Mouse (Mus musculus) right cerebral cortex, adult 18-20 months (tissue): ENCODE results near the gene Cacna1c.
A peak's percentile ranks its signal among the peaks of the same experiment; 100 is the strongest.

Experiments used
- DNase-seq: peaks from one replicate; pipeline ENCODE4 v3.0.0; 2022; ENCODE audit warnings: mixed read lengths

The Cacna1c gene

DNA sequence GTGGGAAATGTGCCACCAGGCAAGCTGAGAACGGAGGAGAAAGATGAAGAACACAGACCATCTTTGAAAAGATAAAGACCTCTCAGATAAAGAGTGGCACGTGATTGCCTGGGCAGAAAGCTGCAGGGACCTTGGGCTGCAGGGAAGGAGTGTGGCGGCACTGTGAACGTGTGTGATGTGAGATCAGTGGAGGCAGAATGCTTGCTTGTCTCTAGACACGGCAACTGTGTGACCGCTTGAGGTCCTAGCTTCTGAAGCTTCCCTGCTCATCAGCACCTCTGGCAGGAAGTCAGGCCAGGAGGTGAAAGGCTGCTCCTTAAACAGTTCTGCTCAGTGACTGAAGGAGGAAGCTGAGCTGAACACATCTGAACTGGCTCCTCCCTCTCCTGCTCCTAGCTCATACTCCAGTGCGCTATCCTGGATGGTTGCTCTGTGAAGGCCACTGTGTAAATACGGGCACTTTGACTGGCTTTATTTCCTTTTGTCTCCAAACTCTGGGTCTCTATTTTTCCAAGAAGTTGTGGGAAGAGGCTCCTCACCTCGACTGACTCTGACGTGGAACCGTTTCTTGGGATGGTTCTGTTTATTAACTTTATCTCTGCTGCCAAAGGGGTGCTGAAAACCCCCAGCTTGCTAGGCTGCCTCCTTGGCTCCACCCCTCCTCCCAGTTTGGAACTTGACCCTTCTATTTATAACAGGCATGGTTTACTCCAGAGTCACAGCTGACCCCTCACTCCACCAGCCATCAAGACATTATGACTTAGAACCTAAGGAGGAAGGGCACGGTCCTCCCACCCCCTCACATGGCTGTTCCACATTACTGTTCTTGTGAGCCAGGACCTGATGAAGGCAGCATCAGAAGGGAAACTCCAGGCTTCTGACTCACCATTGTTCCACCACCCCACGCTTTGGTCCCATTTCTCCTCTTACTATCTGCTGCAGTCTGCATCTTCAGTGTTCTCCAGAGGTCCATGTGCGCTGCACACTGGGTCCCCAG is 357.0 kb downstream of the Cacna1c start:
- peak; percentile 71 for DNase-seq

DNA sequence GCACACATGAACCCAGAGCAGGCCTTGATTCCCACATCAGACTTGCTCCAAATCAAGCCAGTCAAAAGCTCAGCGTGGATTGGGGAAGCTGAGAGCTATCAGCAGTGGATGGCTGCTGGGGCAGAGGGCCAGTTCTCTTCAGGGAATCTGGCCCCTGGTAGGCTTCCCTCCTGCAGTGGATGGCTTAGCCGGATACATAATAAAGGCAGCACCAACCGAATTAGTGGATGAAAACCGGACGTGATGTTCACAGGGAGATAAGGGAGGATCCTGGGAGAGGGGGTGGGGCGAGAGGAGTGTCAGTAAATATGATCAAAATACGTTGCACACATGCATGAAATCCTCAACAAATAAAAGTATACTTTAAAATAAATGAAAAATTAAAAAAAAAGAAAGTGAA is 359.5 kb downstream of the Cacna1c start:
- DNase-seq: no peak

DNA sequence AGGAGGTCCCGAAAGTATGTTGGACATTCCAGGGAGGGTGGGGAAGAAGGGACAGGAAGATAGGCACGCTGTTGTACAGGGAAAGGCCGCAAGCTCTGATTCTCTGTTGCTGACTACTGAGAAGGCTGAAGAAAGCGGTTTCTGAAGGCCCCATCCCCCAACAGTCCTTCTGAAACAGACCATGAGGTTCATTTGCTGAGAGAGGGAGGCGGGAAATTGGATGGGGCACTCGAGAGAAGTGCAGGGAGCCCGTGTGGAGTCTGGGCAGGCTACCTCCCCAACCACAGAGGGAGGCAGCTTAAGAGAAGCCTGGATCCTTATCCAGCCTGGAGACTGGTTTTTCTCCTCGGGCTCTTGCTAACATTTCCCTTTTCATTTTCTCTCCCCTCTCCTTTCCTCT is 362.2 kb downstream of the Cacna1c start:
- no peak for DNase-seq

DNA sequence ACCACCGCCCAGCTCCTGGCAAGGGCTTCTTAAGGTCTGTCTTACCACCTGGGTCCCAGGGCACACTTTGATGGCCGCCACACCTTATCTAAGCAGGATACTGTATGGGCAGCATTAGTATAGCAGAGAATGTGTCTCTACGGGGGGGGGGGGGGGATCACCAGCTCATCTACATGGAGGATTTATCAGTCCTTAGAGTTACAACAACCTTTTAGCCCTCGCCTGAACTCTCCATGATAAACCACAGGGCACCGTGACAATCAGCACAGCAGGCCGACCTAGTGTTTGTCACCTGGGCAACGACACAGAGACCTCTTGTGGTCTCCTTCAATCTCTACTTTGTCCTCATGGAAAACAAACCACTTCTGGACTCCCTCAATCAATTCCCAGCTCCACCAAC is 363.2 kb downstream of the Cacna1c start:
- DNase-seq: no peak

DNA sequence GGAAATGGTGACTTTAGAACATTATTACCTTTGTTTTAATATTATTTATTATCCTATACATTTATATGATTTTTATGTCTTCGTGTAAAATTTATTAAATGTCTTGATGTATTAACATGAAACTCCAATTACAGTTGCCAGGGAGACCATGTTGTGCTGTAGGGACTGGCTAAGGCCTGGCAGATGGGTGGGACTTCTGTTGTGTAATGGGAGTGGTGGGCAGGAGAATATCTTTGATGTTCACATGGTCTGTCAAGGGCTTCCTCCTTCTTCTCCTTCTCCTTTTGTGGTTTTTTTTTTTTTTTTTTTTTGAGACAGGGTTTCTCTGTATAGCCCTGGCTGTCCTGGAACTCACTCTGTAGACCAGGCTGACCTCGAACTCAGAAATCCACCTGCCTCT is 363.6 kb downstream of the Cacna1c start:
- no peak for DNase-seq

GRCm38 (mm10) chr6:118830851-118831250 is 365.4 kb downstream of the Cacna1c start:
- no peak for DNase-seq

DNA sequence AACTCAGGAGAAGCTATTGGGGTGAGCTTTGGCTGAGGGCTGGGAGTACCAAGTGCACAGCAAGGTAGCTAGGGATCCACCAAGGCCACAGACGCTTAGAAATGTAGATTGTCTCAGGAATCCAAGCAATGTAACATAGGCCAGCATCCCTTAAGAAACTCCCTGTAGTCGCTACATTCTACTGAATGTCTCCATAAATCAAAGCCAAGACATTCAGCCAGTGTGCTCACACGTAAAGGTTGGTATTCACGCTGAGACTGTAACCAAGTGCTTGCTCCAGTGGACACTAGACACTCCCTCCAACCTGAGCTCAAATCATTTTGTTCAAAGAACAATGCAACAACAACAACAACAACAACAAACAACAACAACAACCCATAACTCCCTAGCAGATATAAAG is 368.0 kb downstream of the Cacna1c start:
- DNase-seq: no peak

GRCm38 (mm10) chr6:118827560-118827959 is 368.7 kb downstream of the Cacna1c start:
- DNase-seq: no peak

DNA sequence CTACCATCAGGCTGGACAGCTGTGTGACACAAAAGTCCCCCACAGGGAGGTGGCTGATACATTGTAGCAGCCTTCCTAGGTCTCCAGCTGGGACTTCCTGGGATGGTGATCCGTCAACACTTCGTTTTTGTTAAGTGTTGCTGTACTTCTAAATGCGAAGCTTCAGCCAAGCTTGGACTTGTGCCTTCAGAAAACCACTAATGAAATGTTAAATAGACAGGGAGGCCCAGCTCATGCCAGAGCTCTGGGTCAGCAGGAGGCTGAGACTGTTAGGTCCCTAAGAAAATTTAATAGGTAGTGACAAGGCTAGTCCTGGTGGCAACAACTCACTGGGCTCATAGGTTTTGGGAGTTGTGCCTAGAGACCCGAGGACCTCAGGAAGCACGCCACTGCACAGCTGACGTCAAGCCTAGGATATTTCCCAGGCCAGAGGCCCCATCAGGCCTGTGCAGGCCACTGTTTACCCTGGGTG is 370.8 kb downstream of the Cacna1c start:
- no peak for DNase-seq

- DNase-seq: no peak
These were observed 374.7 kb downstream of the Cacna1c start for GRCm38 (mm10) chr6:118821536-118821935.

GRCm38 (mm10) chr6:118819657-118820056 is 376.6 kb downstream of the Cacna1c start:
- DNase-seq: no peak

DNA sequence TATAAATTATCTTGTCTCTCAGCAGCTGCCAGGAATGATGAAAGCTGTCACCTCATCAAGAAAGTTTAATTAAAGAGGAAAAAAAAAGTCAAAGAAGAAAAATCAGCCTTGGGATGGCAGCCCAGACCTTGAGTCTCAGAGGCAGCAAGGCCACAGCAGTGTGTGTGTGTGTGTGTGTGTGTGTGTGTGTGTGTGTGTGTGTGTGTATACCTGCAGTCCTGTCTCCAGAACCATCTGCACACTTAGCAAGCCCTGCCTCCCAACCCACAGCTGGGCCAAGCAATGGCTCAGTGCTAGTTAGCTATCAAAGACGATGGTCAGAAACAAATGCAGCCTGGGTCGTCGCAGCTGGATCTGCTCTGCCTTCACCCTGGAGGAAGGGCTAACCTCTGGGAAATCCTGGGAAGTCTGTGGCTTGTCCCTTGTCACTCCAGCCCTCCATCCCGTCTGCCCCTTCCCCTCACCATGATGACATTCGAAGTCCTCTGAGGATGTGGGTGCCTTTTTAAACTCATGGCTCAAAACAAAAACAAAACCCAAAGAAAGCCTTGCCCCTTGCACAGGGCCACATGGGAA is 378.2 kb downstream of the Cacna1c start:
- DNase-seq: no peak

GRCm38 (mm10) chr6:118816253-118816652 is 380.0 kb downstream of the Cacna1c start:
- DNase-seq: no peak

DNA sequence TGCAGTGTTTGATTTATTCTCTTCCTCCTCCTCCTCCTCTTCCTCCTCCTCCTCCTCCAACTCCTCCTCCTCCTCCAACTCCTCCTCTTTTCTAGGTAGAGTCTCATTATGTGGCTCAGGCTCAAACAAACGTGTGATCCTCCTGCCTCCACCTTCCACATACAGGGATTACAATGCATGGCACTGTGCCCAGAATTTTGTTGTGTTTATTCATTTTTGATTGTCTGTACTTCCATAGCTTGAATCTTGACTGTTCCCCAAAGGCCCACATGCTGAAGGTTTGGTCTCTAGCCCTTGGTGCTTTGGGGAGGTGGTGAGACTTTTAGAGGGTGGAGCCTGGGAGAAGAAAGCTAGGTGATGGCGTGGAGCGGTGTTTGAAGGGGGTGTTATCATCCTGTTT is 383.7 kb downstream of the Cacna1c start:
- no peak for DNase-seq

GRCm38 (mm10) chr6:118812007-118812406 is 384.2 kb downstream of the Cacna1c start:
- peak; percentile 29 for DNase-seq

DNA sequence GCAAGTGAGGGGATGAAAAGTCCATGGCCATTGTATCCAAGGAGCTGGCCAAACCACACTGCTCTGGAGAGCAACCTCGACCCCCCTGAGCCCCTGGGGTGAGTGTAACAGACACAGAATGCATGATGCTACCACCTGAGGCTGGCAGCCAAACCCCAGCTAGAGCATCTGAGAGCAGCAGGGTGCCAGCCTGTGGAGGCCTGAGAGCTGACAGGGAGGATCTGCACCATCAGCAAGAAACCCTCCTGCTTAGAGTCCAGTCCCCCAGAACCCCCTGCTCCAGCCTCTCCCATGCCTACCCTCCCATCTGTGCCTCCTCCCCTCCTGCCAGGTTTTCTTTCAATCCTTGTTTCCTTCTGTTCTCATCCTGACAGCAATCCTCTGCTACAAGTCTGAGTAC is 385.4 kb downstream of the Cacna1c start:
- no peak for DNase-seq

DNA sequence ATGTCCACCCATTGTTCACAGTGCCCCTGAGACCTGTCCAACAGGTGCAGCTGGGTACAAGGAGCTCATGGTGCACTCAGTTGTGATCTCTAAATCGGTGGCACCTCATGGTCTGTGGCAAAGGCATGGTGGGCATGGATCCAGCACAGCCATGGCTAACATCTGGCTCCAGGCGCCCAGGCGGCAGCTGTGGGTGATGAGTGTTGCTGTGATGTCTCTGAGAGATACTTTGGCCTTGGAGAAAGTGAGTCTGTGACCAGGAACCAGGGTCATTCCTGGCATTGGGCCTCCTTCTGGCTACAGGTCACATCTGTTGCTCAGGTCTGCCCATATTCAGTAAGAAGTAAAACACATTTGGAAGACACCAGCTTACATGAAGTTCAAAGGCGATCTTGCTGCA is 391.1 kb downstream of the Cacna1c start:
- no peak for DNase-seq

GRCm38 (mm10) chr6:118802286-118802685 is 393.9 kb downstream of the Cacna1c start:
- DNase-seq: peak; percentile 62

DNA sequence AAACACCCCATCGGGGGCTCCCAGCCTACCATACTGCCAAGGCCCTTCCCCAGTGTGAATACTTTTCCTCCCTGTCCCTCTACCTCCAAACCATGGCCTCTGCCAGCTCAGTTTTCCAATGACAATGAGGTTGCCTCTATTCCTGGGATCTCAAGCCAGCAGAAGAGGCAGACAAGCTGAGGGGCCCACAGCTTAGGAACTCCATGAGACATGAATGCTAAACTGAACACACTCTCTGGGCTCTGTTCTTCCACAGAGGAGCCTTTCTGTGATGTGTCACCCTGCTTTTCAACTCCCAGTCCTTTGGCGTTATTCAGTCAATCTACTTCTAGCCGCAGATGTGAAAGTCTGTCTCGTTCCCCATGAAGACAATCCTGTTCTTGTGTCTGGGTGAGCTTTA is 399.8 kb downstream of the Cacna1c start:
- no peak for DNase-seq

DNA sequence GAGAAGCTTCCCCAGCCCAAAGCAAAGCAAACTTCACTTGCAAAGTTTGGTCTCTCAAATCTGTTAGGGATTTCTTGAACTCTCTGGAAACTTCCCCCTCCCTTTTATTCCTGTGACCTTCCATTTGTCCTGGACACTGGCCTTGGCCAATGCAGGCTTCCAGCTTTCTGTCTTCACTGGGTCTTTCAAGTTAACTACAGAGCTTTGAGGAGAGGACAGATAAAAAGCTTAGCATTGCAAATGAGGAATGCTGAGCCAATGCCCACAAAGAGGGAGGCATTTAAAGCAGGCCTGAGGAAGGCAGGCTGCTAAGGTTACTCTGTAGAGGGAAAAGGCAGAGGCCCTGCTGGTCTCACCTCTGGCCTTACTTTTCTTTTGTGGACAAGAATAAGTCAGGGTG is 400.5 kb downstream of the Cacna1c start:
- no peak for DNase-seq

DNA sequence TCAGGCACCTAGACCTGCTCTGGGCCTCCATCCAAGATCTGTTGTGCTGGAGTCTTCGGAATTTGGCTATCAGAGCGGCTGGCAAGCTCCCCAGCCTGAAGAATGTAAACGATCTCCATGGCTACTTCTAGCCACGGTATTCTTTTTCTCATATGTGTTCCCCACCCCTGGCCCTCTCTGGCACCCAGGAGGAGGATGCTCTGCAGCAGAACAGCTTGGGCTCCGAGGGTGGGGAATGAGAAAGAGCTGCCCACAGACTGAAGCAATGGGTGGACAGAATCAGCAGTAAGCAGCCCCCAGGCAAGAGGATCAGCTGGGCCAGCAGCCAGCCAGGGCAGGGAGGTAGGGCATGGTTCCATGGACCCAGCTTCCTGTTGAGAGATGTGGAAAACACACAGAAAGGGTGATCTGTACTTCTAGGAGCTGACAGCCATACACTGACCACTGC is 404.3 kb downstream of the Cacna1c start:
- peak; percentile 43 for DNase-seq

DNA sequence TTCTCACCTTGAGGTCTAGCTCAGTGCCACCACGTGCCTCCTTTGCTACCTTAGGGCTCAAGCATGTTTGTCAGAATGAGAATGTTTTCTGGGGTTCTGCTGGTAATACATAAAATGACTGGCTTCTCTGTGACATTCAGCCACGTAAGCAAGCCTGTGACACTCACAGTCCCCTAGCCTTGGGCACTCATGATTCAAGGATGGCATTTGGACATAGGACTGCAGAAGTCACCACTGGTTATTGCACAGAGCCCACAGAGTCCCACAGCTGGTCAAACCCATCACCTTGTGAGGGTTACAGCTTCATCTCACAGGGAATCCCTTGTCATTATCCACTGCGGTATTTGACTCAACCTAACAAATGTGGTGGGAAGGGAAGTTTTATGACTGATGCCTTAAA is 408.3 kb downstream of the Cacna1c start:
- DNase-seq: no peak

DNA sequence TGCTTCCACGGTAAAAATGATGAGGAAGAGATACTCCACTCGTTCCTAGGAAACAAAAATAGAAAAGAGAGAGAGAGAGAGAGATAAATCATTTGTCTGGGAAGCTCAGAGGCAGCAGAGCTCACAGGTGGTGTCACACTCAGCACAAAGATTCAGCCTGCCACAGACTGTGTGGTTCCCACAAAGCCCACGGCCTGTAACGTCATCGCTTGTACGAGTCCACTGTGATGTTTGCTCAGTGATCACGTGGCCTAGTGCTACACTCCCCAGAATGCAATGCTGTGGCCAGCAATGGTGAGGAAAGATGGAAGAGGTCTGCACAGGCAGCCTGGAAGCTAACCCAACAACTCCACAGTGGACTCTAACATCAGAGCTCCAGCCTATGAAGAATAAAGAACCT is 415.9 kb downstream of the Cacna1c start:
- no peak for DNase-seq

DNA sequence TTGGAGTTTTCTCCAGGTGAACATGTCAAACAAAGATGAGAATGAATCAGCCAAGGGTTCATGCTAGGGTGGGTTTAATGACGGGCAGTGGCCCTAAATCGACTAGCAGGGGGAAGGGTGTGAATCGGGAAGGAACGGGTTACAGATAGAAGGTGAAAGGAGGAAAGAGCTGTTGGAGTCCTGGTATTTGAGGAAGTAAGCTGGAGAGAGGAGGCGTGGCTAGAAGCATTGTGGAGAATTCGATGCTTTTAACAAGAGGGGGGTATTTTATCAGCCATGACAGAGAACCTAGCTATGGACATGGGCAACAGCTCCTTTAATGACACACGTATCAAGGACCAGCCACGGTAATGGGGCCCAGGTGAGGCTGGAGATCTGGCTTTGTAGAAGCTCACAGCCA is 417.0 kb downstream of the Cacna1c start:
- no peak for DNase-seq
